Mouse (Mus musculus) forebrain, embryonic 10.5 days (tissue): Measurements from ENCODE around the gene Nrm. TPM values are rescaled to one million over a fixed set of nuclear protein-coding genes. Genes with fewer than 3 reads are reported as not detected.

ENCODE experiments used
- DNase-seq: peaks from one replicate; pipeline ENCODE4 v3.0.0-alpha.2; 2017; ENCODE audit warnings: low spot score; ENCODE audit errors: extremely low spot score
- H3K27ac ChIP-seq: fragments of 300-500 bp; sonication (generic); 2 replicates; pipeline ENCODE4 v1.5.1; 2016; ENCODE audit warnings: mild to moderate bottlenecking
- H3K27me3 ChIP-seq: fragments of 300-500 bp; sonication (generic); 2 replicates; pipeline ENCODE4 v1.6.1; 2016; ENCODE audit warnings: mild to moderate bottlenecking; ENCODE audit not compliant: poor library complexity, severe bottlenecking
- H3K36me3 ChIP-seq: fragments of 300-500 bp; sonication (generic); replicated peaks from 2 replicates; pipeline ENCODE4 v1.6.1; 2016; ENCODE audit warnings: mild to moderate bottlenecking, moderate library complexity
- H3K4me1 ChIP-seq: fragments of 300-500 bp; sonication (generic); 2 replicates; pipeline ENCODE4 v1.6.1; 2016
- H3K4me3 ChIP-seq: fragments of 300-500 bp; sonication (generic); 2 replicates; pipeline ENCODE4 v1.5.1; 2016; ENCODE audit warnings: mild to moderate bottlenecking, moderate library complexity
- H3K9me3 ChIP-seq: fragments of 300-500 bp; sonication (generic); 2 replicates; pipeline ENCODE4 v1.6.1; 2016; ENCODE audit warnings: mild to moderate bottlenecking, moderate library complexity
- WGBS: fragments of 180-500 bp; shearing (Covaris S2); methylation state at CpG from one replicate; pipeline ENCODE4 v1.1.7; 2016; 5-methylcytosine and 5-hydroxymethylcytosine counted together
- polyA plus RNA-seq: library from polyadenylated mRNA; unstranded; fragments of >200 nt; fragmentation: Nextera tagmentation; extraction: Ambion mirVana; gene quantifications from 2 replicates; pipeline ENCODE4 v1.2.1, GENCODE M21; 2016

Nrm gene
- polyA plus RNA-seq, 1 experiment from 2014 or later = 81.9 TPM

GRCm38 (mm10) chr17:35860831-35861197, 304 bp upstream of the Nrm start:
- DNase-seq = no peak
- 9% methylated on average over 12 of the region's 12 CpGs for WGBS
- no peaks in the 10 kb centered on the region for H3K27me3 ChIP-seq
- H3K36me3 ChIP-seq = peaks cover 60% of the 10 kb centered on the region
- peak overlapping the region; percentile 82 for H3K4me3 ChIP-seq
- no peaks in the 10 kb centered on the region for H3K9me3 ChIP-seq
- H3K27ac ChIP-seq = peak overlapping the region; percentile 97
- H3K4me1 ChIP-seq = peaks cover 42% of the 10 kb centered on the region

GRCm38 (mm10) chr17:35864832-35865353, 3.8 kb downstream of the Nrm start:
- peak overlapping the region; percentile 96 for H3K27ac ChIP-seq
- H3K4me3 ChIP-seq = peak overlapping the region; percentile 77
- peaks cover 40% of the 10 kb centered on the region for H3K36me3 ChIP-seq
- H3K27me3 ChIP-seq = no peaks in the 10 kb centered on the region
- H3K9me3 ChIP-seq = no peaks in the 10 kb centered on the region
- DNase-seq = peak; percentile 25
- peaks cover 81% of the 10 kb centered on the region for H3K4me1 ChIP-seq
- 19% methylated on average over 10 of the region's 10 CpGs for WGBS

GRCm38 (mm10) chr17:35865481-35866280, 4.6 kb downstream of the Nrm start, which contains the start of gene Ppp1r18:
Ppp1r18 (plus strand) TSS chr17:35865593.
- WGBS = under 1% methylated on average over 48 of the region's 48 CpGs
- Histone ChIP-seq H3K4me1 (peaks cover 84% of the 10 kb centered on the region), H3K27ac (peak within 1 kb of the TSS; percentile 96), H3K9me3 (no peaks in the 10 kb centered on the region; the same call in 1 of the 2 replicates), H3K27me3 (no peaks in the 10 kb centered on the region), H3K4me3 (peak within 1 kb of the TSS; percentile 77), H3K36me3 (peaks cover 46% of the 10 kb centered on the region)
- DNase-seq = peak; percentile 88

GRCm38 (mm10) chr17:35866281-35866831, 5.2 kb downstream of the Nrm start:
- peak overlapping the region; percentile 77 for H3K4me3 ChIP-seq
- H3K4me1 ChIP-seq = peaks cover 80% of the 10 kb centered on the region
- peaks cover 53% of the 10 kb centered on the region for H3K36me3 ChIP-seq
- peaks cover 5% of the 10 kb centered on the region for H3K9me3 ChIP-seq
- H3K27ac ChIP-seq = peak overlapping the region; percentile 96
- WGBS = under 1% methylated on average over 38 of the region's 38 CpGs
- no peak for DNase-seq
- H3K27me3 ChIP-seq = no peaks in the 10 kb centered on the region

GRCm38 (mm10) chr17:35866911-35867890, 6.1 kb downstream of the Nrm start:
- peak overlapping the region; percentile 77 for H3K4me3 ChIP-seq
- WGBS = 10% methylated on average over 26 of the region's 26 CpGs
- DNase-seq = peak; percentile 40
- H3K36me3 ChIP-seq = peaks cover 59% of the 10 kb centered on the region
- peaks cover 6% of the 10 kb centered on the region for H3K9me3 ChIP-seq
- no peaks in the 10 kb centered on the region for H3K27me3 ChIP-seq
- peaks cover 77% of the 10 kb centered on the region for H3K4me1 ChIP-seq
- H3K27ac ChIP-seq = peak overlapping the region; percentile 96

GRCm38 (mm10) chr17:35868165-35868820, 7.2 kb downstream of the Nrm start:
- no peaks in the 10 kb centered on the region for H3K27me3 ChIP-seq
- DNase-seq = no peak
- peak overlapping the region; percentile 77 for H3K4me3 ChIP-seq
- H3K36me3 ChIP-seq = peaks cover 63% of the 10 kb centered on the region
- peaks cover 80% of the 10 kb centered on the region for H3K4me1 ChIP-seq
- H3K27ac ChIP-seq = peak overlapping the region; percentile 96
- peaks cover 6% of the 10 kb centered on the region for H3K9me3 ChIP-seq
- WGBS = 36% methylated on average over 17 of the region's 17 CpGs

- no peak for DNase-seq
- Histone ChIP-seq H3K4me1 (peaks cover 86% of the 10 kb centered on the region), H3K27ac (peak overlapping the region; percentile 96), H3K4me3 (peak overlapping the region; percentile 77), H3K36me3 (peaks cover 63% of the 10 kb centered on the region), H3K27me3 (no peaks in the 10 kb centered on the region), H3K9me3 (peaks cover 6% of the 10 kb centered on the region)
- 9% methylated on average over 7 of the region's 7 CpGs for WGBS
These were observed 7.8 kb downstream of the Nrm start for GRCm38 (mm10) chr17:35868961-35869345.

GRCm38 (mm10) chr17:35869346-35870067, 8.4 kb downstream of the Nrm start:
- peaks cover 82% of the 10 kb centered on the region for H3K4me1 ChIP-seq
- H3K27ac ChIP-seq = peak overlapping the region; percentile 96
- H3K36me3 ChIP-seq = peaks cover 63% of the 10 kb centered on the region
- peak overlapping the region; percentile 77 for H3K4me3 ChIP-seq
- H3K9me3 ChIP-seq = peaks cover 6% of the 10 kb centered on the region
- WGBS = 9% methylated on average over 7 of the region's 7 CpGs
- peak; percentile 49 for DNase-seq
- H3K27me3 ChIP-seq = no peaks in the 10 kb centered on the region

GRCm38 (mm10) chr17:35870151-35870883, 9.2 kb downstream of the Nrm start:
- Histone ChIP-seq H3K4me1 (peaks cover 73% of the 10 kb centered on the region), H3K4me3 (peak overlapping the region; percentile 77), H3K9me3 (peaks cover 6% of the 10 kb centered on the region), H3K27me3 (no peaks in the 10 kb centered on the region), H3K27ac (peak overlapping the region; percentile 96), H3K36me3 (peaks cover 66% of the 10 kb centered on the region)
- DNase-seq = no peak
- WGBS = 61% methylated on average over 9 of the region's 9 CpGs

GRCm38 (mm10) chr17:35870884-35871696, 10.0 kb downstream of the Nrm start:
- peaks cover 6% of the 10 kb centered on the region for H3K9me3 ChIP-seq
- peaks cover 72% of the 10 kb centered on the region for H3K36me3 ChIP-seq
- no peaks in the 10 kb centered on the region for H3K27me3 ChIP-seq
- peak overlapping the region; percentile 77 for H3K4me3 ChIP-seq
- peak overlapping the region; percentile 96 for H3K27ac ChIP-seq
- peaks cover 67% of the 10 kb centered on the region for H3K4me1 ChIP-seq
- WGBS = 89% methylated on average over 8 of the region's 8 CpGs
- no peak for DNase-seq
